Mouse (Mus musculus) intestine, postnatal 0 days (tissue): Measurements from ENCODE around the gene Cdc14a. TPM values are rescaled to one million over a fixed set of nuclear protein-coding genes. Genes with fewer than 3 reads are reported as not detected.

Source experiments
- ATAC-seq: fragments of 200-750 bp; cut with Nextera tagmentation; 2 replicates; pipeline ENCODE4 v1.8.0; 2017; ENCODE audit warnings: mild to moderate bottlenecking, moderate TSS enrichment, moderate library complexity
- H3K27ac ChIP-seq: fragments of 300-500 bp; sonication (generic); 2 replicates; pipeline ENCODE4 v1.5.1; 2014; ENCODE audit warnings: mild to moderate bottlenecking, low read depth, low read length, moderate library complexity
- H3K27me3 ChIP-seq: fragments of 300-500 bp; sonication (generic); replicated peaks from 2 replicates; pipeline ENCODE4 v1.6.1; 2014; ENCODE audit warnings: low read length, mixed read lengths; ENCODE audit not compliant: control insufficient read depth, insufficient read depth
- H3K36me3 ChIP-seq: fragments of 300-500 bp; sonication (generic); 2 replicates; pipeline ENCODE4 v1.6.1; 2014; ENCODE audit warnings: mild to moderate bottlenecking, moderate library complexity; ENCODE audit not compliant: control insufficient read depth, insufficient read depth
- H3K4me1 ChIP-seq: fragments of 300-500 bp; sonication (generic); replicated peaks from 2 replicates; pipeline ENCODE4 v1.6.1; 2014; ENCODE audit warnings: antibody characterized with exemption, low read length, mixed read lengths; ENCODE audit not compliant: control insufficient read depth, insufficient read depth
- H3K4me2 ChIP-seq: fragments of 300-500 bp; sonication (generic); replicated peaks from 2 replicates; pipeline ENCODE4 v1.6.1; 2014; ENCODE audit warnings: low read depth, mild to moderate bottlenecking, moderate library complexity
- H3K4me3 ChIP-seq: fragments of 300-500 bp; sonication (generic); 2 replicates; pipeline ENCODE4 v1.5.1; 2014; ENCODE audit warnings: low read depth, low read length
- H3K9ac ChIP-seq: fragments of 300-500 bp; sonication (generic); 2 replicates; pipeline ENCODE4 v1.6.1; 2014; ENCODE audit warnings: mild to moderate bottlenecking, low read depth, low read length
- H3K9me3 ChIP-seq: fragments of 300-500 bp; sonication (generic); 2 replicates; pipeline ENCODE4 v1.6.1; 2016; ENCODE audit warnings: mixed run types; ENCODE audit not compliant: control insufficient read depth
- CTCF ChIP-seq: sonication (generic); IDR thresholded peaks from 2 replicates; pipeline ENCODE4 v1.5.1; 2016; ENCODE audit warnings: low read depth, mild to moderate bottlenecking, control low read depth, antibody characterized with exemption, moderate library complexity
- WGBS: fragments of 180-500 bp; shearing (Covaris S2); extraction: QIAGEN DNeasy Blood & Tissue Kit; methylation state at CpG from one replicate; pipeline ENCODE4 v1.1.7; 2014; 5-methylcytosine and 5-hydroxymethylcytosine counted together
- polyA plus RNA-seq: library from polyadenylated mRNA; unstranded; fragments of >200 nt; fragmentation: Nextera tagmentation; extraction: Ambion mirVana; gene quantifications from 2 replicates; pipeline ENCODE4 v1.2.1, GENCODE M21; 2015

Cdc14a gene
- polyA plus RNA-seq, 1 experiment from 2014 or later = 6.6 TPM

GRCm38 (mm10) chr3:116421121-116421520 lies 2.7 kb downstream of the Cdc14a start:
- WGBS = 71% methylated on average over 6 of the region's 6 CpGs
- Histone ChIP-seq H3K27ac (no peak overlapping the region), H3K4me2 (0 out of 2 replicates have a peak overlapping the region, but pooled peaks have one; percentile 2), H3K4me1 (no peaks in the 10 kb centered on the region), H3K9ac (no peak overlapping the region), H3K27me3 (no peaks in the 10 kb centered on the region), H3K9me3 (no peaks in the 10 kb centered on the region), H3K36me3 (no peaks in the 10 kb centered on the region; the same call in 1 of the 2 replicates), H3K4me3 (no peak overlapping the region)
- ATAC-seq = no peak
- TF ChIP-seq CTCF = no peak

DNA sequence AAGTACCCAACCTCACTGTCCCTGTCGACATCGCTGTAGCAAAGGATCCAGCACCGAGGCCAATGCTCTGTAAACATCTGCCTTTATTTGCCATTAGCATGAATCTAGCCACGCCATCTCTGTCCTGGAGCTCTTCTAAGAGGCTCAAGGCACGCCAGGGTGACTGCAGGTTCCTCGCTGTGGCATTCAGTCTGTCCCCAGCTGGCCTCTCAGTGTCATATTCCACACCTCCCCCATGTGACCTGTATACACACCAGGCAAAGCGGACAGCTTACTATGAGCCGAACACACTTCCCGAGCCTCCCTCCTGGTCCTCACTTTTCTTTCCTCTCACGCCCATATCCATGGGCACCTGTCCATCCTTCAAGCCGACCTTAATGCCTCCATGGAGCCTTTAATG lies 4.0 kb downstream of the Cdc14a start:
- ATAC-seq = no peak
- TF ChIP-seq CTCF = no peak
- 81% methylated on average over 11 of the region's 11 CpGs for WGBS
- no peak overlapping the region for H3K4me2 ChIP-seq
- H3K27me3 ChIP-seq = no peaks in the 10 kb centered on the region
- H3K9ac ChIP-seq = no peak overlapping the region
- H3K9me3 ChIP-seq = no peaks in the 10 kb centered on the region
- H3K27ac ChIP-seq = no peak overlapping the region
- no peaks in the 10 kb centered on the region; the same call in 1 of the 2 replicates for H3K36me3 ChIP-seq
- no peak overlapping the region for H3K4me3 ChIP-seq
- H3K4me1 ChIP-seq = no peaks in the 10 kb centered on the region

GRCm38 (mm10) chr3:116414451-116414860 lies 9.4 kb downstream of the Cdc14a start:
- no peak for TF ChIP-seq CTCF
- ATAC-seq = peak; percentile 89
- H3K27ac ChIP-seq = peak overlapping the region; percentile 41

GRCm38 (mm10) chr3:116412954-116413724 lies 10.7 kb downstream of the Cdc14a start:
- TF ChIP-seq CTCF = no peak
- 83% methylated on average over 4 of the region's 4 CpGs for WGBS
- no peak for ATAC-seq
- Histone ChIP-seq H3K27ac (no peak overlapping the region), H3K4me1 (no peaks in the 10 kb centered on the region), H3K36me3 (no peaks in the 10 kb centered on the region; the same call in 1 of the 2 replicates), H3K9ac (no peak overlapping the region), H3K4me3 (no peak overlapping the region), H3K4me2 (no peak overlapping the region), H3K9me3 (no peaks in the 10 kb centered on the region), H3K27me3 (no peaks in the 10 kb centered on the region)

More at GRCm38 (mm10) chr3:116414451-116414860, 9.4 kb downstream of the Cdc14a start:
- H3K4me2 ChIP-seq = no peak overlapping the region
- H3K27me3 ChIP-seq = no peaks in the 10 kb centered on the region
- no peaks in the 10 kb centered on the region for H3K9me3 ChIP-seq
- H3K4me3 ChIP-seq = no peak overlapping the region
- H3K4me1 ChIP-seq = no peaks in the 10 kb centered on the region
- no peak overlapping the region for H3K9ac ChIP-seq
- no peaks in the 10 kb centered on the region; the same call in 1 of the 2 replicates for H3K36me3 ChIP-seq
- WGBS = 40% methylated on average over 3 of the region's 3 CpGs

DNA sequence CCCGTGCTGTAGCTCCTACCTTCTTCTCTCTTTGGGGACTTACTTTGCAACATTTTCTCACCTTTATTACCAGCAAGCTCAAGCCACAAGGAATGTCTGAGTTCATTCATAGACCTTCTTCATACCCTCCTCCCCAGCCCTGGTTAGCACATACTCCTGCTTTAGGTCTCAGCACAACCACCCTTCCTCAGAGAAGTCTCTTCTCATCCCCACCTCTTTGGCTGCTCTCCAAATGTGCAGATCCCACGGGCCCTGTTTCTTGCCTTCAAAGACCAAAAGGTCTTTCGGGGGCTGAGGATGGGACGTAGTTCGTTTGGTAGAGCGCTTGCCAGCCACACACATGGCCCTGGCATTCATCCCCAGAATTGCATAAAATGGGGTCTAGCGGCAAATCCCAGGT lies 13.8 kb downstream of the Cdc14a start:
- no peak overlapping the region for H3K27ac ChIP-seq
- H3K4me2 ChIP-seq = no peak overlapping the region
- H3K27me3 ChIP-seq = no peaks in the 10 kb centered on the region
- whole genome bisulfite sequencing = 54% methylated on average over 7 of the region's 7 CpGs
- no peak overlapping the region for H3K4me3 ChIP-seq
- no peaks in the 10 kb centered on the region for H3K9me3 ChIP-seq
- no peak overlapping the region for H3K9ac ChIP-seq
- TF ChIP-seq CTCF = no peak
- H3K36me3 ChIP-seq = no peaks in the 10 kb centered on the region; the same call in 1 of the 2 replicates
- ATAC-seq = no peak
- no peaks in the 10 kb centered on the region for H3K4me1 ChIP-seq

DNA sequence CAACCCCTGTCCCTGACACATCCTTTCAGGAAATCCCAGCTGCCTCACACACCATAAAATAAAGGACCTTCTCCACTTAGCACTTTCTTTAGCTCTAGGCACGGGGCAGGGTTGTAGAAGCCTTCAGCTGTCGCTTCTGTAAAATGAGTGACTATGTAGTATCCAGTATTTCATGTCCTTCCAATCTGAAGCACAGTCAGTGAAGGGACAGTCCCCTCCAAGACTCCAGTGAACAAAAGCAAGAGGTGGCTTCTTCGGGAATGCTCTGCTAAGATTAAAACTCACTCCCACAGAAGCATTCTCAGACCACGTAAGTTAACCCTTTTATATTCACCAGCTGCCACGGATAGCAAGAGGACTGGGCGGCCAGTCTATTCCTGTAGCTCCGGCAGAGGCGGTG lies 14.3 kb downstream of the Cdc14a start:
- TF ChIP-seq CTCF = no peak
- Histone ChIP-seq H3K27me3 (no peaks in the 10 kb centered on the region), H3K9ac (no peak overlapping the region), H3K4me3 (no peak overlapping the region), H3K27ac (no peak overlapping the region), H3K9me3 (no peaks in the 10 kb centered on the region), H3K36me3 (no peaks in the 10 kb centered on the region; the same call in 1 of the 2 replicates), H3K4me2 (no peak overlapping the region), H3K4me1 (no peaks in the 10 kb centered on the region)
- 62% methylated on average over 8 of the region's 8 CpGs for WGBS
- ATAC-seq = no peak
